Mouse (Mus musculus) liver, embryonic 14.5 days (tissue): ENCODE data around the gene Afdn. TPM values are rescaled to one million over a fixed set of nuclear protein-coding genes. Genes with fewer than 3 reads are reported as not detected.

Experiments used
- ATAC-seq: fragments of 200-750 bp; cut with Nextera tagmentation; 2 replicates; pipeline ENCODE4 v1.8.0; 2017; ENCODE audit warnings: moderate number of reproducible peaks, mild to moderate bottlenecking, moderate library complexity; ENCODE audit not compliant: insufficient read depth
- DNase-seq, 3 experiments: peaks; one replicate each; pipeline ENCODE4 v3.0.0-alpha.2; 2012 to 2013; ENCODE audit warnings: low read depth in 3 of 3, low spot score in 3 of 3
- H3K27ac ChIP-seq: fragments of 300-500 bp; sonication (generic); 2 replicates; pipeline ENCODE4 v1.5.1; 2014; ENCODE audit warnings: moderate library complexity, mild to moderate bottlenecking, control low read depth, inconsistent platforms
- H3K27me3 ChIP-seq: fragments of 300-500 bp; sonication (generic); 2 replicates; pipeline ENCODE4 v1.6.1; 2014; ENCODE audit warnings: mild to moderate bottlenecking, low read length, moderate library complexity; ENCODE audit not compliant: control insufficient read depth, insufficient read depth
- H3K36me3 ChIP-seq: fragments of 300-500 bp; sonication (generic); replicated peaks from 2 replicates; pipeline ENCODE4 v1.6.1; 2014; ENCODE audit warnings: low read depth; ENCODE audit not compliant: control insufficient read depth, insufficient read depth
- H3K4me1 ChIP-seq, 2 experiments: fragments of 200-500 bp in 1 of 2; fragments of 300-500 bp in 1 of 2; sonication (generic) in 1 of 2; replicated peaks; 2 replicates each; pipeline ENCODE4 v1.6.1; 2012 to 2014; ENCODE audit warnings: antibody characterized with exemption in 1 of 2, inconsistent platforms in 1 of 2, low read length in 1 of 2; ENCODE audit not compliant: control insufficient read depth in 2 of 2, insufficient read depth in 2 of 2
- H3K4me2 ChIP-seq: fragments of 300-500 bp; sonication (generic); 2 replicates; pipeline ENCODE4 v1.6.1; 2014; ENCODE audit warnings: low read depth, mild to moderate bottlenecking, control low read depth, moderate library complexity
- H3K4me3 ChIP-seq, 2 experiments: fragments of 200-500 bp in 1 of 2; fragments of 300-500 bp in 1 of 2; sonication (generic) in 1 of 2; 2 replicates each; pipeline ENCODE4 v1.5.1; 2012 to 2014; ENCODE audit warnings: low read depth in 2 of 2, low read length in 2 of 2, mild to moderate bottlenecking in 2 of 2, control low read depth in 1 of 2, inconsistent platforms in 1 of 2, moderate library complexity in 1 of 2; ENCODE audit not compliant: insufficient read depth in 1 of 2
- H3K9ac ChIP-seq: fragments of 300-500 bp; sonication (generic); replicated peaks from 2 replicates; pipeline ENCODE4 v1.6.1; 2014; ENCODE audit warnings: mild to moderate bottlenecking, control low read depth, moderate library complexity
- H3K9me3 ChIP-seq: fragments of 300-500 bp; sonication (generic); 2 replicates; pipeline ENCODE4 v1.6.1; 2016; ENCODE audit warnings: low read length, mixed read lengths; ENCODE audit not compliant: control insufficient read depth
- CTCF ChIP-seq: IDR thresholded peaks from 2 replicates; pipeline ENCODE4 v1.5.1; 2016; ENCODE audit warnings: antibody characterized with exemption, low read depth, control low read depth
- EP300 ChIP-seq: IDR thresholded peaks from 2 replicates; pipeline ENCODE4 v1.6.1; 2016; ENCODE audit warnings: antibody characterized with exemption, low read depth
- WGBS: fragments of 180-500 bp; shearing (Covaris S2); extraction: QIAGEN DNeasy Blood & Tissue Kit; methylation state at CpG from one replicate; pipeline ENCODE4 v1.1.7; 2014; ENCODE audit not compliant: insufficient replicate concordance; 5-methylcytosine and 5-hydroxymethylcytosine counted together
- polyA plus RNA-seq, 2 experiments: library from polyadenylated mRNA; depleted of rRNA in 1 of 2; stranded (reverse) in 1 of 2; unstranded in 1 of 2; fragments of >200 nt; fragmentation: Nextera tagmentation in 1 of 2; extraction: Ambion mirVana in 1 of 2; gene quantifications; 2 replicates each; pipeline versions ENCODE4 v1.2.1 to v1.2.3; 2012 to 2014

Afdn gene
- polyA plus RNA-seq, 2 experiments: 6.4 to 7.1 TPM

DNA sequence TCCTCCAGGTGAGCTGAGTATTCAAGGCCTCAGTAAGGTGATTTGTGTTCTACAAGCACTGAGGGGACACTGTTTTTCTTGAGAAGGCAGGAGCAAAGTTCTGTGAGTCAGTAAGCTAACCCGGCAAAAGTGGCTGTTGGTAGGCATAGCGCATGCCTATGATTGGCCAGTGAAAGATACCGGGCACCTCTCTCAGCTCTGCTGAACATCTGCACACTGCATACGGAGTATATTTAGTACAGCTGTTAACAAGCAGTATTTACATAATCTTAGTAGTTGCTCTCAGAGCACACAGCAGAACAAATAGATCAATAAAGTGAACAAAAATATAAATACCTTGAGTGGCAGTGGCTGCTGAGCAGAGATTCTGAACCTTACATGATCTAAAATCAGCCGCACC is 146.7 kb downstream of the Afdn start:
- H3K9ac ChIP-seq: no peak overlapping the region
- no peak overlapping the region for H3K4me2 ChIP-seq
- no peaks in the 10 kb centered on the region for H3K27me3 ChIP-seq
- H3K9me3 ChIP-seq: no peaks in the 10 kb centered on the region
- no peaks in the 10 kb centered on the region for H3K36me3 ChIP-seq
- TF ChIP-seq CTCF (no peak), EP300 (no peak)
- DNase-seq (no peak), ATAC-seq (no peak)
- no peak overlapping the region for H3K27ac ChIP-seq
- 73% methylated on average over 5 of the region's 5 CpGs for WGBS
- H3K4me1 ChIP-seq: no peaks in the 10 kb centered on the region; a peak in 1 of 4 replicates
- no peak overlapping the region for H3K4me3 ChIP-seq

DNA sequence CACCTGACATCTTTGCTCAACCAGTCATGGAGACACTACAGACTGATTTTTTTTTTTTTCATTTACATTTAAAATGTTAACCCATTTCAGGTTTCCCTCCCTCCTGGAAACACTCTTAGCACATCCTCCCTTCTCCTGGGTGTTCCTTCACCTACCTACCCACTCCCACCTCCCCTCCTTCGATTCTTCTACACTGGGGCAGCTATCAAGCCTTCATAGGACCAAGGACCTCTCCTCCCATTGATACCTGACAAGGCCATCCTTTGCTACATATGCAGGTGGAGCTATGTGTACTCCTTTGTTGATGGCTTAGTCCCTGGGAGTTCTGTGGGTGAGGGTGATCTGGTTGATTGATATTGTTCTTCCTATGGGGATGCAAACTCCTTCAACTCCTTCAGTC is 147.3 kb downstream of the Afdn start:
- Histone ChIP-seq H3K9ac (no peak overlapping the region), H3K9me3 (no peaks in the 10 kb centered on the region), H3K27ac (no peak overlapping the region), H3K36me3 (no peaks in the 10 kb centered on the region), H3K27me3 (no peaks in the 10 kb centered on the region), H3K4me3 (no peak overlapping the region), H3K4me2 (no peak overlapping the region), H3K4me1 (no peaks in the 10 kb centered on the region; a peak in 1 of 4 replicates)
- TF ChIP-seq EP300: no peak
- TF ChIP-seq CTCF: no peak
- DNase-seq: no peak
- ATAC-seq: no peak
- WGBS: 22% methylated on average over 1 of the region's 1 CpGs

DNA sequence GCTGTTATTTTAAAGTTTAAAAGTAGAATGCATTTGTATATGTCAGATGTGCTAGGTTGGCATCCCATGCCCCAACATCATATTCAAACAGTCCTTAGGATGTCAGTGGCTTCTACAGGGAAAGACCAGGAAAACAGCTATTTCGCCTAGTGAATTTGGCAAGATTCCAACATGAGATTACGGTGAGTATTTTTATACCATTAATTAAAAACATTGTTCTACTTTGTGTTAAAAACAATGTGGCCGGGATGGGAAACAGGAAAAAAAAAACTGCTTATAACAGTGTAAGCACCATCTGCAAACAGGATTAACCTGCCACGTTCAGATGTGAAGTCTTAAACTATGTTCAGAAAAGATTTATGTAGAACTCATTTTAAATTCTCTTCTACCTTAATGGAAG is 153.6 kb downstream of the Afdn start:
- WGBS: 58% methylated on average over 4 of the region's 4 CpGs
- no peak overlapping the region for H3K4me2 ChIP-seq
- DNase-seq (no peak), ATAC-seq (no peak)
- H3K9me3 ChIP-seq: no peaks in the 10 kb centered on the region
- H3K27ac ChIP-seq: no peak overlapping the region
- TF ChIP-seq CTCF (no peak), EP300 (no peak)
- no peaks in the 10 kb centered on the region for H3K4me1 ChIP-seq
- no peak overlapping the region for H3K4me3 ChIP-seq
- no peak overlapping the region for H3K9ac ChIP-seq
- no peaks in the 10 kb centered on the region for H3K27me3 ChIP-seq
- H3K36me3 ChIP-seq: no peaks in the 10 kb centered on the region

DNA sequence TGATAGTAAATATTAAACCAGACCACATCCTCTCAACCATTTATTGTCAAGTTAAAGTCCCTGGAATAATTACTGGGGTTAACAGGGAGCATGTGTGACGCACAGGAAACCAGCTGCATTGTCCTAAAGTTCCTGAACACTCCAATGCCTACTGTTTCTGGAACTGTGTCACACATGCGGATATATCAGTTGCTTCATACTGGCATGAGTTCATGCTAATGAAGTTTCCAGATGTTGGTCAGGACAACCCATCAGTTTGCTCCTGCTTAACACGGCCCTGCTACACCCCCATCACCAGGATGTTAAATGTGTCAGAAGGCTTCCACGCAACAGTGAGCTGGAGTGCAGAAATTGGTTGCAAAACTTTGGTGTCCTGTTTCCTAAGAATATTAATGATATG is 154.2 kb downstream of the Afdn start:
- H3K4me3 ChIP-seq: no peak overlapping the region
- no peaks in the 10 kb centered on the region for H3K4me1 ChIP-seq
- no peak overlapping the region for H3K27ac ChIP-seq
- H3K9me3 ChIP-seq: no peaks in the 10 kb centered on the region
- no peaks in the 10 kb centered on the region for H3K36me3 ChIP-seq
- no peaks in the 10 kb centered on the region for H3K27me3 ChIP-seq
- ATAC-seq (no peak), DNase-seq (no peak)
- no peak overlapping the region for H3K4me2 ChIP-seq
- H3K9ac ChIP-seq: no peak overlapping the region
- TF ChIP-seq EP300 (no peak), CTCF (no peak)
- WGBS: 53% methylated on average over 4 of the region's 4 CpGs

DNA sequence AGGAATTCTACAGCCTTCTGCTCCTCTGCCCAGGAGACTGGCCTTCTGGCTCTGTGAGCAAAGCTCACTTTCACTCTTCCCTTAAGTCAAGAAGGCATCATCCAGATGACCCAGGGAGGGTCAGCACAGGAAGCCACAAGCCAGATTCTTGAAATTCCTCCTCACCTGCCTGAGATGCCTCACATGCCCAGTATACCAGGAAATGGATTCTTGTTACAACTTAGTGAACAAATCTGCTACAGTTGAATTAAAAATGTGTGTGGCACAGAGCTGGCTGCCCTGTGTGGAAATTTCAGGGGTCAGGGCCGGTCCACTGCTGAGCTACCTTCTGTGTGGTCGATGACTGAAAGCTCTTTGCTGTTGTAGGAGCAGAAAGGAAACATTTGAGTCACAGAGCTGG is 160.4 kb downstream of the Afdn start:
- Histone ChIP-seq H3K4me3 (no peak overlapping the region), H3K9me3 (no peaks in the 10 kb centered on the region), H3K27me3 (no peaks in the 10 kb centered on the region), H3K27ac (no peak overlapping the region), H3K9ac (no peak overlapping the region), H3K36me3 (no peaks in the 10 kb centered on the region), H3K4me2 (no peak overlapping the region), H3K4me1 (no peaks in the 10 kb centered on the region)
- TF ChIP-seq CTCF (no peak), EP300 (no peak)
- DNase-seq (no peak), ATAC-seq (no peak)
- 55% methylated on average over 2 of the region's 2 CpGs for whole genome bisulfite sequencing

DNA sequence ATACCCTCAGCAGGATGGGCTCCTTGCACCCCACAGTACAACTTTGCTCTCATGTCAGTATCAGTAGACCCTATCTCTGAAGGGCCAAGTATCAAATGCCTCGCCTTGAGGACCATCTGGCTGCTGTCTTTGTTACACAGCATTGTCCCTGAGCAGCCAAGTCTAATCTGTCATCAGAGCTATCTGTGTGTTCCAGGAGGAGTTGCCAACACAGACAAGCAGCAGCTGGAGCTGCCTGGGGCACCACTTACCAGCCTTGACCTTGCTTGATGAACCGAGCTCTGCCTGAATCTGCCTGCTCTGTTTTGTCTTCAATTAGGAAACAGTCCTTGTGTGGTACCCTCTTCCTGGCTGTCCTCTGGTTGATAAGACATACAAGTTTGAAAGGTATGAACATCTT is 163.1 kb downstream of the Afdn start:
- H3K4me1 ChIP-seq: no peaks in the 10 kb centered on the region
- WGBS: 49% methylated on average over 2 of the region's 2 CpGs
- ATAC-seq: no peak

More for the DNA sequence above, 163.1 kb downstream of the Afdn start:
- no peaks in the 10 kb centered on the region for H3K27me3 ChIP-seq
- TF ChIP-seq EP300 (no peak), CTCF (no peak)
- no peak overlapping the region for H3K4me3 ChIP-seq
- no peak overlapping the region for H3K4me2 ChIP-seq
- H3K36me3 ChIP-seq: no peaks in the 10 kb centered on the region
- no peak for DNase-seq
- no peaks in the 10 kb centered on the region for H3K9me3 ChIP-seq
- H3K27ac ChIP-seq: no peak overlapping the region
- no peak overlapping the region for H3K9ac ChIP-seq
